Comparison of ENCODE assay signal across 16 mouse cellular contexts in the genomic region with DNA sequence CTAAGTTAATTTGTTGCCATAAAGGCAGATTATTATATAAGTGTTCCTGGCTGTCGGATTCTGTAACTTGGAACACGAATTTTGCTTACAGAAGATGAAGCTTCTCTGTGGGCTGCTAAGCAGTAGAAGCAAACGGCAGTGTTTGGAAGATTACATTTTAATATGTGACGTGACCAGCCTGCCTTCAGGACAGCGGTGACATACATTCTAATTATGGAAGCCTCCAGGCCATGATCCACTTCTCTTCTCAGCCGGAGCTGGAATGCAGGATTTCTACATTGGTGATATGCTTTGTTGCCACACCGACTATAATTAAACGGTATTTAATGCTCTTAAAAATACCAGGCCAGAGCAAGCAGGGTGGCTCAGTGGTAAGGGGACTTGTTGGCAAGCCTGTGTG. TPM values are rescaled to one million over a fixed set of nuclear protein-coding genes. Genes with fewer than 3 reads are reported as not detected.
DNase-seq lines count a peak whose midpoint lies in the region; ATAC-seq and TF ChIP-seq lines count a peak whose summit lies in the region.
"Had no signal": no experiment of that assay in that cellular context is flagged by ENCODE, and none has a peak within 500 bp of the region (broad histone marks: within the 10 kb centered on the region; RNA-seq: fewer than 3 reads in every experiment).

No protein-coding gene starts in this region.

- H3K27me3 ChIP-seq in embryonic facial prominence, embryonic 14.5 days (replicated peaks; ENCODE audit: control insufficient read depth, insufficient read depth, low read length), result no peaks in the 10 kb centered on the region
- no peaks in the 10 kb centered on the region for H3K27me3 ChIP-seq in embryonic facial prominence, embryonic 10.5 days (replicated peaks; ENCODE audit: low read depth, poor library complexity, severe bottlenecking)
- H3K27me3 ChIP-seq in heart, embryonic 15.5 days, result no peaks in the 10 kb centered on the region
- H3K27me3 ChIP-seq in heart, embryonic 10.5 days (ENCODE audit: insufficient read depth, poor library complexity, severe bottlenecking), result no peaks in the 10 kb centered on the region
- no peaks in the 10 kb centered on the region for H3K27me3 ChIP-seq in midbrain, postnatal 0 days (ENCODE audit: insufficient read depth, low read length)
- no peaks in the 10 kb centered on the region for H3K27me3 ChIP-seq in midbrain, embryonic 15.5 days (replicated peaks)

- no peak overlapping the region for H3K9ac ChIP-seq in embryonic facial prominence, embryonic 14.5 days (ENCODE audit: low read depth, low read length)
- no peak overlapping the region for H3K9ac ChIP-seq in heart, embryonic 15.5 days
- H3K9ac ChIP-seq in midbrain, postnatal 0 days (replicated peaks; ENCODE audit: low read length, poor library complexity, severe bottlenecking), result no peak overlapping the region
- H3K9ac ChIP-seq in midbrain, embryonic 15.5 days, result no peak overlapping the region

- WGBS in embryonic facial prominence, embryonic 14.5 days, result 80% methylated on average over 8 of the region's 8 CpGs
- WGBS in embryonic facial prominence, embryonic 10.5 days, result 89% methylated on average over 8 of the region's 8 CpGs
- 55% methylated on average over 8 of the region's 8 CpGs for WGBS in heart, embryonic 15.5 days
- 80% methylated on average over 8 of the region's 8 CpGs for WGBS in heart, embryonic 10.5 days
- WGBS in midbrain, postnatal 0 days, result 74% methylated on average over 8 of the region's 8 CpGs
- 77% methylated on average over 8 of the region's 8 CpGs for WGBS in midbrain, embryonic 15.5 days

- no peak for TF ChIP-seq CTCF in midbrain, postnatal 0 days (IDR thresholded peaks at IDR 0.05)

- no peaks in the 10 kb centered on the region for H3K9me3 ChIP-seq in embryonic facial prominence, embryonic 14.5 days (ENCODE audit: control insufficient read depth, low read length)
- H3K9me3 ChIP-seq in embryonic facial prominence, embryonic 10.5 days, result no peaks in the 10 kb centered on the region
- no peaks in the 10 kb centered on the region for H3K9me3 ChIP-seq in heart, embryonic 15.5 days (replicated peaks)
- no peaks in the 10 kb centered on the region for H3K9me3 ChIP-seq in heart, embryonic 10.5 days
- no peaks in the 10 kb centered on the region for H3K9me3 ChIP-seq in midbrain, postnatal 0 days (ENCODE audit: low read length)
- no peaks in the 10 kb centered on the region for H3K9me3 ChIP-seq in midbrain, embryonic 15.5 days

- H3K36me3 ChIP-seq in embryonic facial prominence, embryonic 14.5 days (ENCODE audit: control insufficient read depth, insufficient read depth, low read length), result no peaks in the 10 kb centered on the region
- no peaks in the 10 kb centered on the region for H3K36me3 ChIP-seq in embryonic facial prominence, embryonic 10.5 days (replicated peaks)
- H3K36me3 ChIP-seq in heart, embryonic 15.5 days, result no peaks in the 10 kb centered on the region
- H3K36me3 ChIP-seq in heart, embryonic 10.5 days, result no peaks in the 10 kb centered on the region
- no peaks in the 10 kb centered on the region for H3K36me3 ChIP-seq in midbrain, postnatal 0 days (ENCODE audit: insufficient read depth, low read length)
- H3K36me3 ChIP-seq in midbrain, embryonic 15.5 days (replicated peaks), result no peaks in the 10 kb centered on the region

- H3K27ac ChIP-seq in embryonic facial prominence, embryonic 14.5 days (replicated peaks; ENCODE audit: low read depth, low read length), result no peak overlapping the region
- H3K27ac ChIP-seq in embryonic facial prominence, embryonic 10.5 days (replicated peaks), result no peak overlapping the region
- H3K27ac ChIP-seq in heart, embryonic 15.5 days, result peak overlapping the region; percentile 61
- H3K27ac ChIP-seq in heart, embryonic 10.5 days, result no peak overlapping the region
- no peak overlapping the region for H3K27ac ChIP-seq in midbrain, postnatal 0 days (ENCODE audit: low read depth, low read length)
- no peak overlapping the region for H3K27ac ChIP-seq in midbrain, embryonic 15.5 days

- DNase-seq in embryonic facial prominence, embryonic 14.5 days (ENCODE audit: low spot score), result peak; percentile 6
- no peak for DNase-seq in embryonic facial prominence, embryonic 10.5 days (ENCODE audit: low spot score)
- DNase-seq in heart, embryonic 10.5 days (ENCODE audit: low spot score), result no peak
- peak; percentile 14 for DNase-seq in midbrain, postnatal 0 days (ENCODE audit: low spot score)
- peak; percentile 21 to 49 for DNase-seq in right cerebral cortex, postnatal 36 days (ENCODE audit: low spot score in 2 of 2)
- DNase-seq: kidney, adult 2 months; kidney, postnatal 36 days; lung, adult 2 months; lung, postnatal 4 days; retina, postnatal 1 day; thymus, postnatal 4 days had no signal

- no peak overlapping the region for H3K4me3 ChIP-seq in embryonic facial prominence, embryonic 14.5 days (ENCODE audit: low read depth, low read length)
- H3K4me3 ChIP-seq in embryonic facial prominence, embryonic 10.5 days, result no peak overlapping the region
- H3K4me3 ChIP-seq in heart, embryonic 15.5 days, result no peak overlapping the region
- no peak overlapping the region for H3K4me3 ChIP-seq in heart, embryonic 10.5 days
- H3K4me3 ChIP-seq in midbrain, postnatal 0 days (ENCODE audit: low read depth, low read length), result no peak overlapping the region
- no peak overlapping the region for H3K4me3 ChIP-seq in midbrain, embryonic 15.5 days
- H3K4me3 ChIP-seq: myocyte had no signal

- H3K4me1 ChIP-seq in embryonic facial prominence, embryonic 14.5 days (ENCODE audit: control insufficient read depth, insufficient read depth, low read length), result no peaks in the 10 kb centered on the region
- H3K4me1 ChIP-seq in embryonic facial prominence, embryonic 10.5 days, result no peaks in the 10 kb centered on the region
- H3K4me1 ChIP-seq in heart, embryonic 15.5 days (replicated peaks), result no peaks in the 10 kb centered on the region
- no peaks in the 10 kb centered on the region for H3K4me1 ChIP-seq in heart, embryonic 10.5 days
- H3K4me1 ChIP-seq in midbrain, postnatal 0 days (ENCODE audit: insufficient read depth, low read length), result no peaks in the 10 kb centered on the region
- no peaks in the 10 kb centered on the region for H3K4me1 ChIP-seq in midbrain, embryonic 15.5 days

- no peak for ATAC-seq in embryonic facial prominence, embryonic 14.5 days (ENCODE audit: low read depth)
- ATAC-seq in heart, embryonic 15.5 days (replicated peaks; ENCODE audit: insufficient number of reproducible peaks, insufficient read depth, low FRiP score, low read depth), result peak; percentile 27; the same call in 1 of the 2 replicates
- ATAC-seq in midbrain, postnatal 0 days (ENCODE audit: low FRiP score), result no peak
- ATAC-seq in midbrain, embryonic 15.5 days (replicated peaks), result no peak

- H3K4me2 ChIP-seq in embryonic facial prominence, embryonic 14.5 days (ENCODE audit: low read depth, low read length), result no peak overlapping the region
- no peak overlapping the region for H3K4me2 ChIP-seq in heart, embryonic 15.5 days
- no peak overlapping the region for H3K4me2 ChIP-seq in midbrain, postnatal 0 days (ENCODE audit: low read depth, low read length, poor library complexity, severe bottlenecking)
- no peak overlapping the region for H3K4me2 ChIP-seq in midbrain, embryonic 15.5 days
- H3K4me2 ChIP-seq: midbrain, embryonic 11.5 days had no signal

RNA-seq across cellular contexts. Expression of a gene that starts 11.0 kb away (rescaled TPM):
- 1.8 and 1.9 TPM in 2 replicates for polyA plus RNA-seq in embryonic facial prominence, embryonic 14.5 days (2014; fragmentation: Nextera tagmentation; extraction: Ambion mirVana)
- 0.14 and 0.16 TPM in 2 replicates for polyA plus RNA-seq in embryonic facial prominence, embryonic 10.5 days (2016; fragmentation: Nextera tagmentation; extraction: Ambion mirVana)
- 2.9 TPM in 2 replicates for polyA plus RNA-seq in heart, embryonic 15.5 days (2015; fragmentation: Nextera tagmentation; extraction: Ambion mirVana)
- polyA plus RNA-seq in heart, embryonic 10.5 days (2016; fragmentation: Nextera tagmentation; extraction: Ambion mirVana), result 0.31 and 0.39 TPM in 2 replicates
- 0.47 and 0.49 TPM in 2 replicates for total RNA-seq in midbrain, postnatal 0 days (2014; rRNA removed)
- 0.09 and 0.16 TPM in 2 replicates for polyA plus RNA-seq in midbrain, postnatal 0 days (2015; fragmentation: Nextera tagmentation; extraction: Ambion mirVana)
- polyA plus RNA-seq in midbrain, embryonic 15.5 days (2015; fragmentation: Nextera tagmentation; extraction: Ambion mirVana), result 0.15 TPM in 1 of 2 replicates, not detected in the other
- total RNA-seq: neutrophil, adult 5-6 weeks had no signal

Comparison
In these comparisons a context has a peak if more than half of its experiments do, and no peak if none do; other contexts are left out.
1. DNase-seq: peak in embryonic facial prominence, embryonic 14.5 days (single experiment), midbrain, postnatal 0 days (single experiment) and right cerebral cortex, postnatal 36 days (2 of 2); none in embryonic facial prominence, embryonic 10.5 days (single experiment) and heart, embryonic 10.5 days (single experiment).